Mouse (Mus musculus) heart, embryonic 16.5 days (tissue): ENCODE results near the gene Gcnt1. TPM values are rescaled to one million over a fixed set of nuclear protein-coding genes. Genes with fewer than 3 reads are reported as not detected.
A peak's percentile ranks its signal among the peaks of the same experiment; 100 is the strongest.

Experiments used
- ATAC-seq: fragments of 200-750 bp; cut with Nextera tagmentation; replicated peaks from 2 replicates; pipeline ENCODE4 v1.8.0; 2017; ENCODE audit warnings: moderate number of reproducible peaks; ENCODE audit not compliant: insufficient read depth, low FRiP score; ENCODE audit errors: extremely low read depth
- H3K27ac ChIP-seq: fragments of 300-500 bp; sonication (generic); 2 replicates; pipeline ENCODE4 v1.5.1; 2014; ENCODE audit warnings: mild to moderate bottlenecking, low read length, control low read depth, moderate library complexity
- H3K27me3 ChIP-seq: fragments of 300-500 bp; sonication (generic); 2 replicates; pipeline ENCODE4 v1.6.1; 2014; ENCODE audit warnings: low read length, mixed read lengths; ENCODE audit not compliant: control insufficient read depth, insufficient read depth
- H3K36me3 ChIP-seq: fragments of 300-500 bp; sonication (generic); 2 replicates; pipeline ENCODE4 v1.6.1; 2014; ENCODE audit not compliant: control insufficient read depth, insufficient read depth
- H3K4me1 ChIP-seq: fragments of 300-500 bp; sonication (generic); 2 replicates; pipeline ENCODE4 v1.6.1; 2014; ENCODE audit warnings: low read length, mixed read lengths; ENCODE audit not compliant: control insufficient read depth, insufficient read depth
- H3K4me2 ChIP-seq: fragments of 300-500 bp; sonication (generic); 2 replicates; pipeline ENCODE4 v1.6.1; 2014; ENCODE audit warnings: low read depth, mild to moderate bottlenecking, control low read depth, low read length
- H3K4me3 ChIP-seq: fragments of 300-500 bp; sonication (generic); 2 replicates; pipeline ENCODE4 v1.5.1; 2014; ENCODE audit warnings: mild to moderate bottlenecking, control low read depth, low read length
- H3K9ac ChIP-seq: fragments of 300-500 bp; sonication (generic); 2 replicates; pipeline ENCODE4 v1.6.1; 2014; ENCODE audit warnings: low read length, control low read depth
- H3K9me3 ChIP-seq: fragments of 300-500 bp; sonication (generic); replicated peaks from 2 replicates; pipeline ENCODE4 v1.6.1; 2016; ENCODE audit warnings: low read length; ENCODE audit not compliant: control insufficient read depth
- WGBS: fragments of 180-500 bp; shearing (Covaris S2); extraction: QIAGEN DNeasy Blood & Tissue Kit; methylation state at CpG from one replicate; pipeline ENCODE4 v1.1.7; 2014; 5-methylcytosine and 5-hydroxymethylcytosine counted together
- polyA plus RNA-seq: library from polyadenylated mRNA; unstranded; fragments of >200 nt; fragmentation: Nextera tagmentation; extraction: Ambion mirVana; gene quantifications from 2 replicates; pipeline ENCODE4 v1.2.1, GENCODE M21; 2015

Gcnt1 gene
- polyA plus RNA-seq, 1 experiment from 2014 or later: 6.2 TPM

DNA sequence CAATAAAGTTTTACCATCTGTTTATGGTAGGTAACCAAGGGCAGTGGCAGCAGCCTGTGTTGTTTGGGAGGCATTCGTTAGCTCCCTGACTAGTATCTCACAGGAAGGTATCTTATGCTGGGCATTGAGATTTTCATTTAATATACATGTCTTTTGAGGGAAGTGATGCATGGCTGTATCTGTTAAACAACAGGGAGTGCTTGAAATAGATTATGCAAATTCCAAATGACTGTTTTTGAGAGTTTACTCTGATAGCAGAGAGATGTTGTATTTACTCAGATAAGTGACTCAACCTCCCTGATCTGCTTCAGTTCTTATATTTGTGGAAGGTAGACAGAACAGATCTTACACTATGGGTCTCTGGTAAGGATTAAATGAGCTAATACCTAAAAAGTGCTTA is 61.1 kb downstream of the Gcnt1 start:
- no peaks in the 10 kb centered on the region for H3K27me3 ChIP-seq
- no peaks in the 10 kb centered on the region for H3K36me3 ChIP-seq
- H3K9me3 ChIP-seq: no peaks in the 10 kb centered on the region
- no peak overlapping the region for H3K4me3 ChIP-seq
- no peak overlapping the region for H3K4me2 ChIP-seq
- 73% methylated on average over 1 of the region's 1 CpGs for WGBS
- H3K9ac ChIP-seq: no peak overlapping the region
- no peak overlapping the region for H3K27ac ChIP-seq
- no peak for ATAC-seq
- H3K4me1 ChIP-seq: no peaks in the 10 kb centered on the region

DNA sequence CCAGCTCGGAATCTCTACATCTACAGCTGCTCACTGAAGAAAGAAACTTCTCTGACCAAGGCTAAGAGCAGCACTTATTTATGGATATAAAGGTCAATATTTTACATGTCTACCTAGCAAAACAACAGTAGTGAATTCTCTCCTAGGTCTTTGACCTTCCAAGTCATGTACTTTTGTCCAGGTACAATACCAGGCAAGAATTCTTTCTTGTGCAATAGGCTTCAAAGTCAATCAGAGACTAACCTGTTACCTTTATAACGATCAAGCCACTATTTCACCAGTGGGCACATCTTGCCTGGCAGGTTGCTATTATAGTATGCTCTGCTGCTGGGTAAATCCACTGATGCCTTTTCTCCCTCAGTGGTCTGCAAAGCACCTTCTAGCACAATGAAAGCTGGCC is 61.6 kb downstream of the Gcnt1 start:
- WGBS: 88% methylated on average over 2 of the region's 2 CpGs
- no peaks in the 10 kb centered on the region for H3K4me1 ChIP-seq
- ATAC-seq: no peak

DNA sequence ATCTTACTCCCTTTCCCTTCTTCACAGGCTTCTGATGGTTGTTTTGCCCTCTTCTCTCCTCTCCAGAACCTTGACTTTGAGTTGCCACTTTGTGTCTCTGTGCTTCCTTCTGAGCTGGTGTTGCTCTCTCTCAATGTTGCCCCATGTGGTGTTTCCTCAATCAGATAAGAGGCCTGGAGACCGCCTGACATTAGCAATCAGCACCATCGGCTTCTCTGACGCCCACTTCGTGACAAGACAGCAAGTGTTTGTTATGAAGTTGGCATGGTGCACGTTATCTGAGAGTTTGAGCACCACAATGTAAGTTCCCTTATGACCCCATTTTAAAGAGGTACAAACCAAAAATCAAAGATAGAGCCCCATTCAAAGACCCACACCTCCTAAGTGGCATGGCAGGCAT is 76.6 kb downstream of the Gcnt1 start:
- ATAC-seq: no peak
- H3K4me3 ChIP-seq: no peak overlapping the region
- H3K4me2 ChIP-seq: no peak overlapping the region
- H3K9me3 ChIP-seq: no peaks in the 10 kb centered on the region
- H3K27ac ChIP-seq: no peak overlapping the region
- WGBS: 42% methylated on average over 5 of the region's 5 CpGs
- no peak overlapping the region for H3K9ac ChIP-seq
- no peaks in the 10 kb centered on the region for H3K27me3 ChIP-seq
- H3K4me1 ChIP-seq: no peaks in the 10 kb centered on the region
- H3K36me3 ChIP-seq: no peaks in the 10 kb centered on the region

More for the DNA sequence above, 61.6 kb downstream of the Gcnt1 start:
- Histone ChIP-seq H3K4me3 (no peak overlapping the region), H3K27me3 (no peaks in the 10 kb centered on the region), H3K27ac (no peak overlapping the region), H3K4me2 (no peak overlapping the region), H3K9ac (no peak overlapping the region), H3K36me3 (no peaks in the 10 kb centered on the region), H3K9me3 (no peaks in the 10 kb centered on the region)

DNA sequence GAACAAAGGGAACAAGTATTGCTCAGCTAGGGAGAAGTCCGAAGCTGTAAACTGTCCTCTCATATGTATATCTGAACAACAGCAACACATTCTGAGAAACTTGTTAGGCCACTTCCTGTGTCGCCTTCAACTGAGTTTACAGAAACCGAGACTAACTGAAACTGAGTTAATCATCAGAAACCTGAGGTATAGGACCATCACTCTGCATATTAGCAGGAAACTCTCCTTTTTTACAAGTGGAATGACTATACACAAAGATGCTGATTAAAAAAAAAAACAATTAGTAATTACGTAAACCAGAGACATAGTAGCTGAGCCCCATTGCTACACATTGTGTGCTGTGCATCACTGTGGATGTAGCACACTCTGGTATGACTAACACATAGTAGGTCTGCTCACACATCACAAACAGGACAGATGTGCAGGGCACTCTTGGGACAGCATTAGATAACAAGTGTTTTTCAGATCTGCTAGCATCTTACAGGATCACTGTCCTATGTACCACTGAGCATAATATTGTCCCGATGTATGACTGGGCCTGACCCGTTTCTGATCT is 77.4 kb downstream of the Gcnt1 start:
- 78% methylated on average over 6 of the region's 6 CpGs for WGBS
- no peak overlapping the region for H3K4me2 ChIP-seq
- ATAC-seq: no peak

DNA sequence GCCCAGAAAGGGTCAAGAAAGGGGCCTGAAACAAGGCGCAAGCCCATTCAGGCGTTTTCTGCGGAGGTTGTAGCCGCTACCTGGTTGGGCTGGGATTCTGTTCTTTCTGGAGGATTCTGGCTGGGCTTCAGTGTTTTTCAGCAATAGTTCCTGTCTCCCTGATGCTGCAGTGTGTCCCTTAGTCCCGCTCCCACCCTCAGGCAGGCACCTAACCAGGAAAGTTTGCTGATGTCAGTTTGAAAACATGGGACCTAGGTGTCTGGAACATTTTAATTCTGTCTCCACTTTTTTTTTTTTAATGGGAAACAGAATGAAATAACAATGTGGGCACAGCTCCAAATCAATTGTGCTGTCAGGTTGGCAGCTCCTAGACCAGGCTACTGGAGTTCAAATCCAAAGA is 78.5 kb downstream of the Gcnt1 start:
- Histone ChIP-seq H3K4me1 (peaks cover 8% of the 10 kb centered on the region), H3K4me2 (no peak overlapping the region), H3K36me3 (no peaks in the 10 kb centered on the region), H3K4me3 (no peak overlapping the region), H3K27ac (no peak overlapping the region), H3K9me3 (no peaks in the 10 kb centered on the region), H3K9ac (no peak overlapping the region), H3K27me3 (no peaks in the 10 kb centered on the region)
- 78% methylated on average over 5 of the region's 5 CpGs for WGBS
- ATAC-seq: no peak

More for the DNA sequence above, 77.4 kb downstream of the Gcnt1 start:
- Histone ChIP-seq H3K9me3 (no peaks in the 10 kb centered on the region), H3K27me3 (no peaks in the 10 kb centered on the region), H3K4me1 (no peaks in the 10 kb centered on the region), H3K9ac (no peak overlapping the region), H3K4me3 (no peak overlapping the region), H3K27ac (no peak overlapping the region), H3K36me3 (no peaks in the 10 kb centered on the region)

DNA sequence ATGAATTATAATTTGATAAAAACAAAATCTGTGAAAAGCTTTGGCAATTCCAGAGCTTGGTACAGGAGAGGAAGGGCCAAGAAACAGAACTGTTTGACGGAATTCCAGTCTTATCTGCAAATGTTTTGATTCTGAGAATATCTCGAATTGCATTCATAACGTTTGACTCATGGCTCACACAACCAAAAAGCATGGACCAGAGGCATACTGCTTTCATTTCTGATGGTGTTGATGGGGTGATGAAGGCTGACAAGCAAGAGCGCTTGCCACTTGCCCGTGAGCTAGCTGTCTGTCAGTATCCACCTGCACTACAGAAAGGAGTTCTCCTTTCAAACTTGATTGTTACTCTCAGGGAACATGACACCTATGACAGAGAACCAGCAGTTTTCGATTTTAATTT is 83.1 kb downstream of the Gcnt1 start:
- no peaks in the 10 kb centered on the region for H3K27me3 ChIP-seq
- H3K4me1 ChIP-seq: peaks cover 12% of the 10 kb centered on the region
- no peaks in the 10 kb centered on the region for H3K9me3 ChIP-seq
- peak overlapping the region; percentile 54 for H3K4me2 ChIP-seq
- 0 out of 2 replicates have a peak, but pooled peaks have one; percentile 49 for ATAC-seq
- H3K36me3 ChIP-seq: no peaks in the 10 kb centered on the region
- H3K9ac ChIP-seq: no peak overlapping the region
- H3K27ac ChIP-seq: 0 out of 2 replicates have a peak overlapping the region, but pooled peaks have one; percentile 42
- H3K4me3 ChIP-seq: peak overlapping the region; percentile 19; the same call in 1 of the 2 replicates
- 21% methylated on average over 6 of the region's 6 CpGs for WGBS

DNA sequence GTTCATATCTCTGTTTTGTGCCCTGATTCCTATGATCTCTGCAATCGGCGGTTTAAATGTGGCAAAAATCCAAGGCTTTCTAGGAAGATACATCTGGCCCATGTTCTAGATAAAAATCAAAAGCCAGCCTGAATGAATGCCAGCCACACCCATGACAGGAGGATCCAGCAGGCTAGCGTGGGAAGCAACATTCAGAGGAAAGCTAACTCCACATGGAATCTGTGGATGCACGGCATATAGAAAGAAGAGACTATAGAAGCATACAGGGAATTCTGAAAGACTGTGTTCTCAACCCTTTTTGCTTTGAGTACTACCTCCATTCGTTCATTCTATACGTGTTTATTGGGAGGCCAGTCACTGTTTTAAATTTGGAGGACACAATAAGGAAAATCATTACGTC is 86.6 kb downstream of the Gcnt1 start:
- WGBS: 72% methylated on average over 7 of the region's 7 CpGs
- no peak overlapping the region for H3K27ac ChIP-seq
- H3K4me1 ChIP-seq: peaks cover 12% of the 10 kb centered on the region
- no peak overlapping the region for H3K9ac ChIP-seq
- no peaks in the 10 kb centered on the region for H3K36me3 ChIP-seq
- H3K4me2 ChIP-seq: no peak overlapping the region
- no peak overlapping the region for H3K4me3 ChIP-seq
- H3K9me3 ChIP-seq: no peaks in the 10 kb centered on the region
- no peaks in the 10 kb centered on the region for H3K27me3 ChIP-seq
- no peak for ATAC-seq

DNA sequence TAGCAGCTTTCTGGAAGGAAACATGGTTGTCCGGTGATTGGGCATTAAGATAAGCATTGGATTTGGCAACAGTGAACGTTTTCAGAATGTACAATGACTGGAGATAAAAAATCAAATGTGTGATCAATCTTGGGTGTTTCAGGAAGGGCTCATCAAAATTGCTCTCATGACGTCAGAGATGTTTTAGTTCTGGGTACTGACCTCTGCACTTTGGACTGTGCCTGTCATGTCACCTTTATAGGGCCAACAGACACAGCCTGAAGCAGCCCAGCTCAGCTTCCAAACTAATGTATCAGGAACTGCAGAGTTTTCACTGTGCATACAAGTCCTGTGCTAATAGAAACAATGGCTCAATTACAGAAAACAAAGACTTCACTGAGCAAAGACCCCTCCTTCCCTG is 89.3 kb downstream of the Gcnt1 start:
- Histone ChIP-seq H3K27ac (no peak overlapping the region), H3K9ac (no peak overlapping the region), H3K4me3 (no peak overlapping the region), H3K27me3 (no peaks in the 10 kb centered on the region), H3K4me1 (no peaks in the 10 kb centered on the region), H3K4me2 (no peak overlapping the region), H3K9me3 (no peaks in the 10 kb centered on the region), H3K36me3 (no peaks in the 10 kb centered on the region)
- no peak for ATAC-seq
- WGBS: 60% methylated on average over 3 of the region's 3 CpGs

DNA sequence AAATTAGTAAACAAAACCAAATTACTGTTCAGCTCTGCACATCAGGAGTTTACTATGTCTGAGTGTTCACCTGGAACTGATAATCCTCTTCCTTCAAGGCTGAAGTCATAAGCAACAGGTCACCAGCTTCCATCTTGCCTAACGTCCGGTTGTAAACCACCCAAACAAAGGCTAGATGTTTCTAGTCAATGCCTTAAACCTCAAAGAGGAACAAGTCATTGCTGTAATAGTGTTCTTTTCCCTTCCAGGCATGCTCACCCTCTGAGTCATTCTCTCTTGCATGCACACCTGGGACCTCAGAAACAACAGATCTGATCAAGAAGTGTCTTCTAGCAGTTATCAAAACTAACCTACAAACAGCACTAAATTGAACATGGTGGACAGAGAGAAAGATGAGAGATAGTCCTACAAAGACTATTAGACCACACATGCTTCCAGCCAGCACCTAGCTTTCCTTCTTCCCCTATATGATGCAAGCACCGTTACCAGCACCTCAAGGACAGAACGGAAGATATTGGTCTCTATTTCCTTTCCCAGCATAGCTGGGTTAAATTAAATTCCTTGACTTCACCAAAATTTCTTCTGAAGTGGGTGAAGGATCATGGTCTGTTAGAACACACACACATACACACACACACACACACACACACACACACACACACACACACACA is 94.1 kb downstream of the Gcnt1 start:
- ATAC-seq: no peak
- Histone ChIP-seq H3K4me2 (no peak overlapping the region), H3K9ac (no peak overlapping the region), H3K27ac (no peak overlapping the region), H3K27me3 (no peaks in the 10 kb centered on the region), H3K4me3 (no peak overlapping the region), H3K4me1 (no peaks in the 10 kb centered on the region), H3K9me3 (no peaks in the 10 kb centered on the region), H3K36me3 (no peaks in the 10 kb centered on the region)
- WGBS: 90% methylated on average over 4 of the region's 4 CpGs
